Mouse (Mus musculus) kidney, adult 8-10 months (tissue): ENCODE results near the gene Lhfpl5.
A peak's percentile ranks its signal among the peaks of the same experiment; 100 is the strongest.

Experiments
- DNase-seq, 2 experiments: peaks; one replicate each; pipeline ENCODE4 v3.0.0; 2022

Gene Lhfpl5

GRCm38 (mm10) chr17:28628248-28629124, 53.0 kb downstream of the Lhfpl5 start:
- DNase-seq, result peak; percentile 23 to 26

GRCm38 (mm10) chr17:28629125-28629524, 53.7 kb downstream of the Lhfpl5 start:
- no peak for DNase-seq
